Mouse (Mus musculus): Measurements from ENCODE around the gene Auts2. TPM values are rescaled to one million over a fixed set of nuclear protein-coding genes. Genes with fewer than 3 reads are reported as not detected.

Auts2 gene
- polyA plus RNA-seq, 1 experiment from 2014 or later: 53.4 TPM

GRCm38 (mm10) chr5:131714979-131715378 lies 828.2 kb downstream of the Auts2 start:
- ATAC-seq (ENCODE audit: insufficient number of reproducible peaks, low FRiP score, low TSS enrichment, low read depth): no peak
- 93% methylated on average over 5 of the region's 5 CpGs for WGBS

DNA sequence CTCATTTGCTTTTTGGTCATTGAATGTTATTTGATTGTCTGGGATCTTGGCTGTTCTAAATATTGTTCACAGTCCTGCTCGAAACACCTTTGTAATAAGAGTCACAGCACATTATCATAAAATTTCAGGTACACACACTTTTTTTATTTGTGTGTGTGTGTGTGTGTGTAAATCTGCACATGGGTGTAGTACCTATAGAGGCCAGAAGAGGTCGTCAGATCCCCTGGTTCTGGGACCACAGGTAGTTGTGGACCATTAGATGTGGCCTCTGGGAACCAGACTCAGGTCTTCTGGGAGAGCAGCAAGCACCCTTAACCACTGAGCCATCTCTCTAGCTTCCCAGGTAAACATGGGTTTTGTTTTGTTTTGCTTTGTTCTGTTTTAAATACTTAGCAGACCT lies 830.7 kb downstream of the Auts2 start:
- DNase-seq (ENCODE audit: low spot score): no peak
- no peak for ATAC-seq (ENCODE audit: insufficient number of reproducible peaks, low FRiP score, low TSS enrichment, low read depth)
- peaks cover 2% of the 10 kb centered on the region for H3K4me1 ChIP-seq (ENCODE audit: control insufficient read depth, insufficient read depth, low read length)
- no peaks in the 10 kb centered on the region for H3K27me3 ChIP-seq (ENCODE audit: control insufficient read depth, insufficient read depth, low read length)
- WGBS: 91% methylated on average over 2 of the region's 2 CpGs
- no peak overlapping the region for H3K4me2 ChIP-seq (ENCODE audit: low read depth, severe bottlenecking)
- no peak overlapping the region for H3K9ac ChIP-seq (ENCODE audit: low read length)
- H3K9me3 ChIP-seq (ENCODE audit: control insufficient read depth, low read length): 0 out of 2 replicates have a peak, but pooled peaks cover 2% of the 10 kb centered on the region
- H3K36me3 ChIP-seq (ENCODE audit: control insufficient read depth, insufficient read depth, low read length): no peaks in the 10 kb centered on the region
- H3K27ac ChIP-seq (replicated peaks; ENCODE audit: low read depth, low read length): no peak overlapping the region
- no peak overlapping the region for H3K4me3 ChIP-seq (ENCODE audit: low read depth, low read length)

More at GRCm38 (mm10) chr5:131714979-131715378, 828.2 kb downstream of the Auts2 start:
- no peaks in the 10 kb centered on the region for H3K27me3 ChIP-seq (ENCODE audit: control insufficient read depth, insufficient read depth, low read length)
- H3K9me3 ChIP-seq (ENCODE audit: control insufficient read depth, low read length): 0 out of 2 replicates have a peak, but pooled peaks cover 2% of the 10 kb centered on the region
- H3K36me3 ChIP-seq (ENCODE audit: control insufficient read depth, insufficient read depth, low read length): no peaks in the 10 kb centered on the region
- DNase-seq (ENCODE audit: low spot score): no peak
- no peak overlapping the region for H3K9ac ChIP-seq (ENCODE audit: low read length)
- no peak overlapping the region for H3K4me2 ChIP-seq (ENCODE audit: low read depth, severe bottlenecking)
- H3K4me3 ChIP-seq (ENCODE audit: low read depth, low read length): no peak overlapping the region
- H3K27ac ChIP-seq (replicated peaks; ENCODE audit: low read depth, low read length): no peak overlapping the region
- peaks cover 12% of the 10 kb centered on the region for H3K4me1 ChIP-seq (ENCODE audit: control insufficient read depth, insufficient read depth, low read length)

GRCm38 (mm10) chr5:131711474-131712129 lies 831.5 kb downstream of the Auts2 start:
- H3K27me3 ChIP-seq (ENCODE audit: control insufficient read depth, insufficient read depth, low read length): no peaks in the 10 kb centered on the region
- no peaks in the 10 kb centered on the region for H3K36me3 ChIP-seq (ENCODE audit: control insufficient read depth, insufficient read depth, low read length)
- no peak overlapping the region for H3K27ac ChIP-seq (replicated peaks; ENCODE audit: low read depth, low read length)
- H3K9me3 ChIP-seq (ENCODE audit: control insufficient read depth, low read length): 0 out of 2 replicates have a peak, but pooled peaks cover 2% of the 10 kb centered on the region
- no peak overlapping the region for H3K4me2 ChIP-seq (ENCODE audit: low read depth, severe bottlenecking)
- H3K4me3 ChIP-seq (ENCODE audit: low read depth, low read length): no peak overlapping the region
- H3K4me1 ChIP-seq (ENCODE audit: control insufficient read depth, insufficient read depth, low read length): no peaks in the 10 kb centered on the region; the same call in 1 of the 2 replicates
- WGBS: 35% methylated on average over 5 of the region's 5 CpGs
- H3K9ac ChIP-seq (ENCODE audit: low read length): no peak overlapping the region
- no peak for ATAC-seq (ENCODE audit: insufficient number of reproducible peaks, low FRiP score, low TSS enrichment, low read depth)
- DNase-seq (ENCODE audit: low spot score): peak; percentile 68

DNA sequence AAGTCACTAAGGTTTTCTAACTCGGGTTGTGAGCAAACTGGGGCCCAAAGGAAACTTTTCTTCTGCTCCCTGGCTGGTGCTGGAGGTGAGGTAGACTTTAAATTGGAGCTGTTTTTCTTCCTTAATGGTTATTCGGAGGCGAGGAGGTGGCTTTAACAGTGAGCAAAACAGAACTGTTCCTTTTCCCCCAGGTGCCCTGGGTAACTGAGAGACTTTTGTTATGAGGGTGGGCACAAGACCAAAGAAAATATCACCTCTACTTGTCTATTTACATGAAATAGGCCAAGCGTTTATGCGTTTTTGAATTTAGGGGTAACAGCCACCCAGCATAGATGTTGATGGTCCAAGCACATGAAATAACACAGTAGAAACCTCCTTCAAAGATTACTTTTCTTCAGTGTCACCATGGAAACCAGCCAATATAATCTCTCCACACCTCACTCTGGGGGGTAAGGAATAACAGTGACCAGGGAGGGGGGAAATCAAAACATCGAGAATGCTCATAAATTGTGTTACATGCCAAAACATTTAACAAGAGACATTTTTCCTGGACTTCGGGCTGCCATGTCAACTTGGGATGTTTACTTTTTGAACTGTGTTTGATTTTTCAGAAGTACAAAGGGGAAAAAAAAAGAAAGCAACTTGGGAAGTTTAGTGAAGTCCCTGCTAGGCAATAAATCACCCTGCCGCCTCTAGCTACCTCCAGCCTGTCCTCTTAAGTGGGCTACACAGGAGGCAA lies 832.2 kb downstream of the Auts2 start:
- Histone ChIP-seq H3K4me1 (ENCODE audit: control insufficient read depth, insufficient read depth, low read length) (no peaks in the 10 kb centered on the region; the same call in 1 of the 2 replicates), H3K4me3 (ENCODE audit: low read depth, low read length) (no peak overlapping the region), H3K27me3 (ENCODE audit: control insufficient read depth, insufficient read depth, low read length) (no peaks in the 10 kb centered on the region), H3K9ac (ENCODE audit: low read length) (no peak overlapping the region), H3K9me3 (ENCODE audit: control insufficient read depth, low read length) (0 out of 2 replicates have a peak, but pooled peaks cover 2% of the 10 kb centered on the region), H3K27ac (replicated peaks; ENCODE audit: low read depth, low read length) (no peak overlapping the region; the same call in none of the 2 replicates), H3K4me2 (ENCODE audit: low read depth, severe bottlenecking) (no peak overlapping the region), H3K36me3 (ENCODE audit: control insufficient read depth, insufficient read depth, low read length) (no peaks in the 10 kb centered on the region)
- 33% methylated on average over 8 of the region's 8 CpGs for WGBS
- DNase-seq (ENCODE audit: low spot score) (no peak), ATAC-seq (ENCODE audit: insufficient number of reproducible peaks, low FRiP score, low TSS enrichment, low read depth) (peak; percentile 65; the same call in 1 of the 2 replicates)

DNA sequence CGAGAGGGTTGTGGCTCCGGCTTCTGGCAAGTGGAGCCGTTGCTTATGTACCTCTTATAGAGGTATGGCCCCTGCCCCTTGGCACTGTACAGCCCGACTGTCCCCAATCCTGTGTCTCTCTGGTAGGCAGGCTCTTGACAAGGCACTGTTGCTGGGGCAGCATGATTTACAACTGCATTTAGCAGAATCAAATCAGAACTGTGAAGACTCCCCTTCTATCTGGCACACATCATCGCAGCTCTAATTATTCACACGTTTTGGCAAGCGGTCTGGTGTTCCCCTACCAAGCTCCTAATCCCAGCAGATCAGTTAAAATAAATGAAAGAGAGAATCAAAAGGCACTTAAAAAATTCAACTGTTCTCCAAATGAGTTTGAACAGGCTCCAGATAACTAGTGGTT lies 835.7 kb downstream of the Auts2 start:
- Histone ChIP-seq H3K4me3 (ENCODE audit: low read depth, low read length) (no peak overlapping the region), H3K9ac (ENCODE audit: low read length) (no peak overlapping the region), H3K27ac (replicated peaks; ENCODE audit: low read depth, low read length) (no peak overlapping the region), H3K36me3 (ENCODE audit: control insufficient read depth, insufficient read depth, low read length) (no peaks in the 10 kb centered on the region), H3K4me1 (ENCODE audit: control insufficient read depth, insufficient read depth, low read length) (no peaks in the 10 kb centered on the region; the same call in 1 of the 2 replicates), H3K27me3 (ENCODE audit: control insufficient read depth, insufficient read depth, low read length) (no peaks in the 10 kb centered on the region), H3K4me2 (ENCODE audit: low read depth, severe bottlenecking) (no peak overlapping the region), H3K9me3 (ENCODE audit: control insufficient read depth, low read length) (0 out of 2 replicates have a peak, but pooled peaks cover under 1% of the 10 kb centered on the region)
- ATAC-seq (ENCODE audit: insufficient number of reproducible peaks, low FRiP score, low TSS enrichment, low read depth): no peak
- no peak for DNase-seq (ENCODE audit: low spot score)
- 73% methylated on average over 7 of the region's 7 CpGs for WGBS

- Histone ChIP-seq H3K9me3 (ENCODE audit: control insufficient read depth, low read length) (no peaks in the 10 kb centered on the region), H3K9ac (ENCODE audit: low read length) (no peak overlapping the region), H3K27me3 (ENCODE audit: control insufficient read depth, insufficient read depth, low read length) (no peaks in the 10 kb centered on the region), H3K4me2 (ENCODE audit: low read depth, severe bottlenecking) (no peak overlapping the region; the same call in 1 of the 2 replicates), H3K4me1 (ENCODE audit: control insufficient read depth, insufficient read depth, low read length) (peaks cover 8% of the 10 kb centered on the region), H3K4me3 (ENCODE audit: low read depth, low read length) (no peak overlapping the region), H3K27ac (replicated peaks; ENCODE audit: low read depth, low read length) (no peak overlapping the region), H3K36me3 (ENCODE audit: control insufficient read depth, insufficient read depth, low read length) (no peaks in the 10 kb centered on the region)
- ATAC-seq (ENCODE audit: insufficient number of reproducible peaks, low FRiP score, low TSS enrichment, low read depth) (no peak), DNase-seq (ENCODE audit: low spot score) (no peak)
- WGBS: 19% methylated on average over 6 of the region's 6 CpGs
Measured at GRCm38 (mm10) chr5:131703729-131704128, 839.4 kb downstream of the Auts2 start.

DNA sequence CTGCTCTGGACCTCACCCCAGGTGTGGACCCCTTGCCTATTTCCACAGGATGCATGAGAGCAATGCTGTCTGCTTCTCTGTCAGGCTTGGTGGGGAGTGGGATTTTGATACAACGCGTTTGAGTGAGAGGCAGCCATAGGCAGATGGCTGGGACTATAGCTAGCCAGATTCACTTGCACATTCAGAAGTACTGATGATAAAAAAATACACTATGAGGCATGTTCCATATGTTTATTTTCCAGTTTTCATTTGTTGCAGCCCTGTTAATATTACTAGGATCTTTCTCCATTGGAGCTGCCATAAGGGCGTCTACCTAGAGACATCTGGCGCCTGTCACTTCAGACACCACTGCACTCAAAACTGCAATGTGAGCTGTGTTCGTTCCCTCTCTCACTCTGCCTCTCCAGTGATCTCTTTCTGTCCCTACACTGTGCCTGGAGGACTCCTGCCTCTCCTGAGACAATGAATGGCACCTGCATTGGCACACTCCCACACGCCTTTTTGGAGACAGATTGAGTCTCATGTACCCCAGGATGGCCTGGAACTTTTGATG lies 840.2 kb downstream of the Auts2 start:
- Histone ChIP-seq H3K36me3 (ENCODE audit: control insufficient read depth, insufficient read depth, low read length) (no peaks in the 10 kb centered on the region), H3K4me1 (ENCODE audit: control insufficient read depth, insufficient read depth, low read length) (peaks cover 8% of the 10 kb centered on the region), H3K27me3 (ENCODE audit: control insufficient read depth, insufficient read depth, low read length) (no peaks in the 10 kb centered on the region), H3K4me3 (ENCODE audit: low read depth, low read length) (no peak overlapping the region), H3K4me2 (ENCODE audit: low read depth, severe bottlenecking) (no peak overlapping the region), H3K9me3 (ENCODE audit: control insufficient read depth, low read length) (no peaks in the 10 kb centered on the region), H3K27ac (replicated peaks; ENCODE audit: low read depth, low read length) (no peak overlapping the region), H3K9ac (ENCODE audit: low read length) (no peak overlapping the region)
- WGBS: 91% methylated on average over 6 of the region's 6 CpGs
- ATAC-seq (ENCODE audit: insufficient number of reproducible peaks, low FRiP score, low TSS enrichment, low read depth) (no peak), DNase-seq (ENCODE audit: low spot score) (no peak)

DNA sequence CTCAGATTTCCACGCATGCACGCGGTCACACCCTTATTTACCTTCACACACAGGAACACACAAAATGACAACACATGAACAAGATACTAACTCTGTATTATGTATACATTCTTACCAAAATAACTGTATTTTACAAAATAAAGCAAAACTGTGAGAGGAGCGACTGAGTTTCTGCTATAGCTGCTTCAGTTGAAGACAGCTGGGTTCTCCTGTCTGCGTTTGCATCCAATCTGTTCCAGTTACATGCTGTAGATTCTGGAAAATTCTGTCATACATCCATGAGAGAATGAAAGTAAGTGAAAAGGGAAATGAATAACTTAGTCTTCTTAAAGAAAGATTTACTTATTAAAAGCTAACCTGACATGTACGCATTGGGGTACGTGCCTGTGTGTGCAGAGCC lies 844.2 kb downstream of the Auts2 start:
- no peak overlapping the region for H3K27ac ChIP-seq (replicated peaks; ENCODE audit: low read depth, low read length)
- WGBS: 97% methylated on average over 7 of the region's 7 CpGs

More for the DNA sequence above, 844.2 kb downstream of the Auts2 start:
- no peak overlapping the region for H3K4me3 ChIP-seq (ENCODE audit: low read depth, low read length)
- ATAC-seq (ENCODE audit: insufficient number of reproducible peaks, low FRiP score, low TSS enrichment, low read depth): no peak
- H3K27me3 ChIP-seq (ENCODE audit: control insufficient read depth, insufficient read depth, low read length): no peaks in the 10 kb centered on the region
- no peak overlapping the region for H3K4me2 ChIP-seq (ENCODE audit: low read depth, severe bottlenecking)
- peaks cover 26% of the 10 kb centered on the region for H3K4me1 ChIP-seq (ENCODE audit: control insufficient read depth, insufficient read depth, low read length)
- no peaks in the 10 kb centered on the region for H3K9me3 ChIP-seq (ENCODE audit: control insufficient read depth, low read length)
- no peaks in the 10 kb centered on the region for H3K36me3 ChIP-seq (ENCODE audit: control insufficient read depth, insufficient read depth, low read length)
- DNase-seq (ENCODE audit: low spot score): no peak
- H3K9ac ChIP-seq (ENCODE audit: low read length): no peak overlapping the region

All from limb, embryonic 11.5 days (tissue).